Mouse (Mus musculus) cerebellum, postnatal 25 days (tissue): ENCODE data around the gene Gm20721.
"Not testable (repeated sequence)": the region's sequence is repeated elsewhere in the genome, so short reads cannot be mapped to it uniquely, and the experiment has no call there.

ENCODE experiments used
- DNase-seq, 2 experiments: peaks; one replicate each; pipeline ENCODE4 v3.0.0; 2021; ENCODE audit warnings: mixed read lengths in 2 of 2

Gm20721 gene

GRCm38 (mm10) chr2:174346612-174346998 is at the start of gene Gm20721:
Gene Gm20721, minus strand, starts transcription at chr2:174346712.
- DNase-seq: no peak

- no peak for DNase-seq
These were observed 46.9 kb upstream of the Gm20721 start for GRCm38 (mm10) chr2:174393383-174393782.

GRCm38 (mm10) chr2:174392554-174392953 is 46.0 kb upstream of the Gm20721 start:
- DNase-seq: no peak

- no peak for DNase-seq
These were observed 45.4 kb upstream of the Gm20721 start for GRCm38 (mm10) chr2:174391936-174392335.

- no peak for DNase-seq
These were observed 34.5 kb upstream of the Gm20721 start for GRCm38 (mm10) chr2:174381021-174381420.

GRCm38 (mm10) chr2:174366571-174366970 is 20.1 kb upstream of the Gm20721 start:
- DNase-seq: no peak

- DNase-seq: no peak
These were observed 13.1 kb upstream of the Gm20721 start for GRCm38 (mm10) chr2:174359656-174360055.

GRCm38 (mm10) chr2:174358516-174358915 is 12.0 kb upstream of the Gm20721 start:
- no peak for DNase-seq

- not testable (repeated sequence) for DNase-seq
These were observed 622 bp upstream of the Gm20721 start for GRCm38 (mm10) chr2:174346999-174347668.

GRCm38 (mm10) chr2:174344996-174345395 is 1.5 kb downstream of the Gm20721 start:
- no peak for DNase-seq

GRCm38 (mm10) chr2:174344003-174344655 is 2.4 kb downstream of the Gm20721 start:
- DNase-seq: peak; percentile 68 to 82

- no peak for DNase-seq
These were observed 2.9 kb downstream of the Gm20721 start for GRCm38 (mm10) chr2:174343566-174343965.

- DNase-seq: no peak
These were observed 3.6 kb downstream of the Gm20721 start for GRCm38 (mm10) chr2:174342793-174343400.

- no peak for DNase-seq
These were observed 5.5 kb downstream of the Gm20721 start for GRCm38 (mm10) chr2:174340893-174341580.

- DNase-seq: no peak
These were observed 6.2 kb downstream of the Gm20721 start for GRCm38 (mm10) chr2:174340229-174340892.

- no peak for DNase-seq
These were observed 6.8 kb downstream of the Gm20721 start for GRCm38 (mm10) chr2:174339701-174340100.

- no peak for DNase-seq
These were observed 9.2 kb downstream of the Gm20721 start for GRCm38 (mm10) chr2:174337275-174337674.

- DNase-seq: peak; percentile 62 to 70
These were observed 12.1 kb downstream of the Gm20721 start for GRCm38 (mm10) chr2:174334415-174334814.

- no peak for DNase-seq
These were observed 13.1 kb downstream of the Gm20721 start for GRCm38 (mm10) chr2:174333239-174333890.

- peak in 1 of 2 experiments; percentile 42 for DNase-seq
These were observed 15.1 kb downstream of the Gm20721 start for GRCm38 (mm10) chr2:174331282-174332030.

GRCm38 (mm10) chr2:174330616-174331191 is 15.8 kb downstream of the Gm20721 start:
- DNase-seq: peak; percentile 83 to 87
